Mouse (Mus musculus): ENCODE measurements at regions not wholly inside any gene's neighbourhood (a gene's known extent, or its start where the extent isn't known, plus 50 kb on each side); places are given as distances from the start of the nearest gene placed in this dataset.

- TF ChIP-seq CTCF (IDR thresholded peaks at IDR 0.05; ENCODE audit: borderline replicate concordance, extremely low read depth, insufficient read depth, insufficient read length) (no peak), POLR2A (IDR thresholded peaks at IDR 0.05; ENCODE audit: borderline replicate concordance, extremely low read depth, insufficient read depth, insufficient read length, poor library complexity, severe bottlenecking) (no peak)
Observed at GRCm38 (mm10) chr15:96794177-96794719, 94.7 kb upstream of the Slc38a2 start.

All from brain, embryonic 14.5 days (tissue).